Mouse (Mus musculus): ENCODE results near the gene Gna15.

The Gna15 gene

DNA sequence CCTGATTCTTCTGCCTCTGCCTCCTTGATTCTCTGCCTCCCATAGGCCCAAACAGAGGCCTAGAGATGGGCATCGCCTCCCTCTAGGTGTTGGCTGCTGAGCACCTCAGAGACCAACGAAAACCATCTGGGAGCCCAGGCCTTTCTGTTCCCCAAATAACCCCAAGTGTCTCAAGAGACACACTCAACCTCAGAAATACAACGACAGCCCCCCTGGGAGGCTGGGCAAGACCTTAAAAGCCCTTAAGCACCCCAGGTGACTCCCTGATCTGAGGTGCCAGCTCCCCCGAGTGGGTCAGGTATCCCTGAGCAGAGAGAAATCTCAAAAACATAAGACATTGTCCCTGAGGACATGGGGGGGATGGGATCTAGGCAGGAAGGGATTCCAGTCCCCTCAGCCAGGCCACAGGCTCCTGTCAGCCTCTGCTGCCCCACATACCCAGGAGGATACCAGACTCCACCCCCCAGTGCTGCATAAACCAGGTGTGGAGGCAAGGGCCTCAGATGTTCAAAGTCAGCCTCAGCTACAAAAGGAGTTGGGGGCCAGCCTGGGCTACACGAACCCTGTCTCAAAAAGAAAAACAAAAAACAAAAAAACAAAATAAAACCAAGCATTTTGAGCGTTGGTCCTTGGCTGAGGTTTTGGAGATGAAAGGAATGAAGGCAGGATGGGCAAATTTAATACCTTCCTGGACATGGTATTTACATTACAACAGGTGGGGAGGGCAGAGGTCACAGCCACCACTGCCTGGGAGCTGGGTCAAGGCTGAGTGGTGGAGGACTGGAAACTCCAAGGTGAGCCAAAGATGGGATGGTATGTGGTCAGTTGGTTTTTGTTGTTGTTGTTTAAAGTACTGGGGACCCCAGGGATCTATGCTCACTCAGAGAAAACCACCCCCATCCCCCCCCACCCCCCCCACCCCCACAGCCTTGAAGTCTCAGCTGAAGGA lies 30.1 kb upstream of the Gna15 start:
- no peak for DNase-seq

DNA sequence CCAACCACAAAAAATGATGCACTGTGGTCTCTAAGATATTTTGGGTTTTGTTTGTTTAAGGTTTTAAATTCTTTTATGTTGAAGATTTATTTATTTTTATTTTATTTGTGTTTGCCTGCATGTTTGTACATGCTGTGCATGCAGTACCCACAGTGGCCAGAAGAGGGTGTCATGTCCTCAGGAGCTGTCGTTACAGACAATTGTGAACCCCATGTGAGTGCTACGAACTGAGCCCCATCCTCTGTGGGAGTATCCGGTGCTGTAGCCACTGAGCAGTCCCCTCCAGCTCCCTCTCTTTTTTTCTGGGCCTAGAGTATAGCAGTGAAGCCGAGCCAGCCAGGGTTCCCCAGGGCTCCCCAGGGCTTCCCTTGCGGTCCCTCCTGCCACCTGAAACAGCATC lies 29.2 kb upstream of the Gna15 start:
- DNase-seq, result peak in 1 of 2 experiments; percentile 39

DNA sequence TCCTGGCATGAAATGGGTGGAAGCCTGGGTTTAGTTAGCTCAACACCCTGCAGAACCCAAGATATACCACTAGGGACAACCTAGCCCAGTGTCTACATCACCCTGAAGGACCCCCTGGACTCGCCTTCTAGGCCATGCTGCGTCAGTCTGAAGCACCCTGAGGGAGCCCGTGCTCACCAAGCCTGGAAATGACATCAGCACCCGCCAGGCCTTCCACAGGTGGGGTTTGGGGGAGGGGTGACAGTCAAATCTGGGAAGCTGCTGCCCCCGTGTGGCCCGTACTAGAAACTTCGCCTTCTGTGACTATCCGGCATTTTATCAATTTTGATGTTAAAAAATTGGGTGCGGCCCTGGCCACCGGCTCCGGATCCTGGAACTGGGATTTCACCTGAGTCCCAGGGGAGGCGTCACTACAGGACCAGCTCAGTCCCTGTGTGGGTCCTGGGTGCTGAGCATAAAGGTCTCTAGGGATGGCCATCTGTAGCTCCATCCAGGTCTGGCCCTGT lies 27.6 kb upstream of the Gna15 start:
- peak; percentile 90 to 94 for DNase-seq

DNA sequence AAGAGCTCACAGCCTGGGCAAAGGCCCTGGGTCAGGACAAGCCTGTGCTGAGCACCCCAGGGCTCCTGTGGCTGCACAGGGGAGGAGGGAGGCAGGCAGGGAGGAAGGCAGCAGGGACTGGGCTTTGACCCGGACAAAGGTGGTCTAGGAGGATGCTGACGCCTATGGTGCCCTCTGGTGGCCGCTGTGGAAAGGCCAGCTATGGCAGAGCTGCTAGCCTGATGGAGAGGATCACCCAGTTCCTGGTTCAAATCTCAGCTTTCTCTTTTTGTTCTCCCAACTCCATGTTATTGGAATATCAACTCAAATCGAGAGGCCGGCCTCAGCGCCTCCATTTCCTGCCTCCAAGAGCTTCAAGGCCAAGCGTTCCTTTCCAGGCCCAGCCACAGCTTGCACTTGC lies 26.2 kb upstream of the Gna15 start:
- peak; percentile 70 to 78 for DNase-seq

DNA sequence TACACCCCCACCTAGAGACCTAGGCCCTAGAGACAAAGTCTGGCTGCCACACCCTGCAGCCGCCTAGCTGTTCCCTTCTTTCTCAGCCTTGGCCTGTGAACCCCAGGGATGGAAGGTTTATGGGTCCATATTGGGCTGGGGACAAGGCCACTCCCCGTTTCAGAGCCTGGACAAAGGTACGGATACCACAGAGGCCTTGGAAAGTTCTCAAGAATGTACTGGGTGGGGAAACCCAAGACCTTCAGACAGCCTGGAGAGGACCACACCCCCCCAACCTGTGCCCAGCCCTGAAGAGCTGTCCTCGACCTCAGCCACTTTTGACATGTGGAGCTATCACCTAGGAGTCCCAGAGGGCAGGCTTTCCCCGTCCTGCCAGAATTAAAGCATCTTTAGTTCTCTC lies 24.9 kb upstream of the Gna15 start:
- no peak for DNase-seq

DNA sequence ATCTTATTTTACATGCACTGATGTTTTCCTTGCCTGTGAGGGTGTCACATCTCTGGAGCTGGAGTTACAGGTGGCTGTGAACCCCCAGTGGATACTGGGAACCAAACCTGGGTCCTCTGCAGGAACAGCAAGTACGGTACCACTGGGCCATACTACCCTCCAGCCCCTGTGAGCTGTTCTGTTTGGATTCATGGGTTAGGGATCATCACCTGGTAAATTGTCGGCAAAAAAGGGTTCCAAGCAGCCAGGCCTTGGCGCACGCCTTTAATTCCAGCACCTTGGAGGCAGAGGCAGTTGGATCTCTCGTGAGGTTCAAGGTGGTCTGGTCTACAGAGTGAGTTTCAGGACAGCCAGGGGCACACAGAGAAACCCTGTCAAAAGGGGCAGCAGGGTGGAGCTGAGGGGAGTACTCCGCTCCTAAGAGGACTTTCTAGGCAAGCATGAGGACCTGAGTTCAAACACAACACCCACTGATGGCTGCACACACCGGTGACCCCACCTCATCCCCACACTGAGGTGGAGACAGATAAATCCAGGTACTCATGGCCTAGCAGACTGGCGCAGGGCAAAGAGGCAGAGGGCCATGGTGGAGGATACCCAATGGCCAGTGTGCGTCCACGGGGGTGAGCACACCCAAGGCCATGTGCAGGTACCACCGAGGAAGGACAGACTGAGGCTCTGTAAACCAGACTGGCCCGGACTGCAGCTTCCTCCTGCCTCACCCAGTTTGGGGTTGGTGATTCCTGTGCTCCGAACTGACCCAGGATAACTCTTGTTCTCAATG lies 23.0 kb upstream of the Gna15 start:
- DNase-seq, result no peak

DNA sequence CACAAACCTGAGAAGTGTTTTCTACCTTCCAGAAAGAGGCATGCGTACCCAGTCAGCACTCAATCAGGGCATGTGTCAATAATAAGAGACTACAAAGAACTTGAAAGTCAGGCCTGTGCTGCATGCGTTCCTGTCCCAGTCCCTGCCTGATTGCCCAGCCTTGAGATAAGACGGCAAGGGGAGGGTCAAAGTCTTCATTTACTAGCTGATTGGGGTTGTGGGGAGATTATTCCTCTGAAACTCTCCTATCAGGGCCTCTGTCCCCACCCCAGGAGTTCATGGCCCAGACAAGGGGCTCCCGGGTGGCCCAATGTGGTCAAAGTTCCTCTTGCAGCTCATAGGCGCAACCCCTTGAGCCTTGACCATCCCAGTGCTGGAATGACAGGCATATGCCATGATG lies 22.3 kb upstream of the Gna15 start:
- no peak for DNase-seq

DNA sequence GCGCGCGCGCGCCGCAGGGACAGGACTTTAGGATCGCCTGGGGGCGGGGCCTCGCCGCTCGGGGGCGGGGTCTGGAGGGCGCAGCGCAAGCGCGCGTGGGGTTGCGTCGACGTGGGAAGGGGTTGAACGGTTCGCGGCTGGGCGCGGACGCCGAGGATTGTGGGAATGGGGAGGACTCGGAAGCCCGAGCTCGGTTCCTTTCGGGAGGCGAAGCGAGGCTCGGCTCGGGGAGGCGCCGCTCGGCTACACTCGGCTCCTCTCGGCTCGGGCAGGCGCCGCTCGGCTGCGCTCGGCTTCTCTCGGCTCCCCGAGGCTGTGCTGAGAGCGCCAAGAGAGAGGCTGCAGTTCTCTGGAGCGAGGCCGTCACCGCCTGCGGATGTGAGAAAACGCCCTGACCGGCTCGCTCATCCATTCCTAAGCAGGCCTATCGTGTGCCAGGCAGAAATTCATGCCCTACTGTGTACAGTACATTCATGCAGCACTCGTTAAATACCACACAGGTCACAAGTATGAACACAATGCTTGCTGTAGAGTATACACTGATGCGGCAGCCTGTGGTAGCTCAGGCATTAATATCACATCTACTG lies 21.2 kb upstream of the Gna15 start, which contains the start of gene Gna11:
Gene Gna11, minus strand, starts transcription at position 30 of the 587 bp plus-strand sequence.
- DNase-seq, result peak; percentile 100

DNA sequence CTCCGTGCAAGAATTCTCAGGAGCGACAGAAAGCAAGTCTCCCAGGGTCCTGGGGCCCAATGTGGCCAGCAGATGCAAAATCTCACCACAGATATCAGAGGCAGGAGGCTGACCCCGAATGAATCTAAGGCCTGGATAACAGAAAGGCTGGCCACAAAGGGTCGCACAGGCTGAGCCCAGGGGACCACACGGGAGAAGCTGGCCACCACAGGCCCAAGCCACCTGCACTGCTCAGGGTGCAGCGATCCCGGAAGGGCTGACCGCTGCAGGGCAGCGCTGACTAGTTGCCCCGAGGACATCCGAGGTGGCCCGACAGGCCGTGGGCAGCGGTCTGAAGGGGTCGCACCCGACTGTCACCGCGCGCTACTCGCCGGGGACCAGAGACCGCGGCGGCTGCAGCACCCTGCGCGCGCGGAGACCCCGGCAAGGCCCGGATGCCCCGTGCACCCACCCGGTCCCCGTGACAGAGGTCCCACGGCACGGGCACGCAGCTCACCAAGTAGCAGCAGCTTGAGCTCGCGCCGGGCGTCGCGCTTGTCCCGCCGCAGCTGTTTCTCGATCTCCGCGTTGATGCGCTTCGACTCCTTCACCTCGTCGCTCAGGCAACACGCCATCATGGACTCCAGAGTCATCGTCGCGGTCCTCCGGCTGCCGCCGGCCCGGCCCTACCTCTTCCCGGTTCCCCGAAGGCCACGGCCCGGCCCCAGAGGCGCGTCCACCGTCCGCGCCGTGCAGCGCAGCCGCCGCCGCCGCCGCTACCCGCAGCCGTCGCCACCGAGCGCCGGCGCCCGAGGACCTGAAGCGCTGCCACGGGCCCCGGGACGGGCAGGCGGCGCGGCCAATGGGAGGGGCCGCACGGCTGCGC lies 20.5 kb upstream of the Gna15 start:
- no peak for DNase-seq

DNA sequence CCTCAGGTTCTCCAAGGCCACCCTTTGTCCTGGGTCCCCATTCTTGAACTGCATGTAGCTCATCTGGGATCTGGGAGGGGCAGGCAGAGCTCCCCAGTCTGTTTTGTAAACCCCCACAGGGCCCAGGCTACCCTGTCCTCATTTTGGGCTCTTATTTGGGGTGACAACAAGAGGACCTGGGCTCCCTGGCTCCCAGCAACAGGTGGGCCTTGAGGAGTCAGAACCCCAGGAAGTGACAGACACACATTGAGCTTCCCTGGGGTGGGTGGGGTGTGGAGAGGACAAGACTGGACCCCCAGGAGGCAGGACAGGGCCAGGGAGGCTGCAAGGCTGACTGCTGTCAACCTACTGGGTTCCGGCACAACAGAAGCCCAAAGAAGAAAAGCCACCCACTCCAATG lies 19.6 kb upstream of the Gna15 start:
- no peak for DNase-seq

DNA sequence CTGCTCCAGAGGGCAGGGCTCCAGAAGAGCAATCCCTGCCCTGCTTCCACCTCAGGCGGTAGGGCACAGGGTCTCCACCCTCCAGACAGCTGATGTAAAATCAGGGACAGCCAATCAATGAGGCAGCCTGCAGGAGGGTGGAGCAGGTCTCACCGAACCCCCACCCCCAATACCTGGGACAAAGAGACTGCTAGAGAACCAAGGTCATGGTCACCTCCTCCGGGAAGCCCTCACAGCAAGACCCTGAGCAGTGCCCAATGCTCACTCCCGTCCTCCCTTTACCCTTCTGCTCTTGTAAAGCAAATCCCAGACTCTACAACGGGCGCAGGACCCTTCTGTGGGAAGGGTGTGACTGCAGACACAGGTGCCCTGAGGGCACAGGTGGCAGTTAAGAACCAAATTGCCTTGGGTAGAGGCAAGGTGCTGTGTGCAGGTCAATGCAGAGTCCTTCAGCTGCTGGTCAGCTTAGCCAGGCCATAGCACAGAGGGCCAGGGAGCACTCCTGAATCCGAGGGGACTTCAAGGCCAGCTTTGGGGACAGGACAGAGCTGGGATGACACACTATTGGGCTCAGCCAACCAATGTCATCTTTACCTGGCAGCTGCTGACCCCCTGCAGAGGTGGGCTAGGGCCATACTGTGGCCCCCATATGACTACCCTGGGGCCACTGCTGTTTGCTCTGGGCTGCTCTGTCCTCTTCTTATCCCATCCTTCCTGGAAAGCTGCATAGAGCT lies 18.9 kb upstream of the Gna15 start:
- DNase-seq, result no peak

DNA sequence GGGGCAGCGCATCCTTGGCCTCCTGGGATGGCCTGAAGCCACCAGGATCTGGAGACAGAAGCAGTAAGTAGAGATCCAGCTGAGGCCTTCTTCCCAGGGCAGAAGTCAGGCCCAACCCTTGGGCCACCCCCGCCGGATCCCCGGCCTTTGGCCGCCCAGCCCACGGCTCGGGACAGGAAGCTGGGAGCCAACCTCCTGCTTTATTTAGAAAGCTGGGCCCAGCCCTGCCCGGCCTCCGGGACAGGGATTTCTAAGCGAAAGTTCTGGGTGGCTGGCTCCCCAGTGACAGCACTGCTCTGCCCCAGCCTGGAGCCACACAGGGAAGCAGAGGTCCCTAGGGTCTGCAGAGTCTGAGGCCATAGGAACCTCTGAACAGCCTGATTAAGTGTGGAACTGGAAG lies 17.8 kb upstream of the Gna15 start:
- DNase-seq, result peak; percentile 66 to 81

DNA sequence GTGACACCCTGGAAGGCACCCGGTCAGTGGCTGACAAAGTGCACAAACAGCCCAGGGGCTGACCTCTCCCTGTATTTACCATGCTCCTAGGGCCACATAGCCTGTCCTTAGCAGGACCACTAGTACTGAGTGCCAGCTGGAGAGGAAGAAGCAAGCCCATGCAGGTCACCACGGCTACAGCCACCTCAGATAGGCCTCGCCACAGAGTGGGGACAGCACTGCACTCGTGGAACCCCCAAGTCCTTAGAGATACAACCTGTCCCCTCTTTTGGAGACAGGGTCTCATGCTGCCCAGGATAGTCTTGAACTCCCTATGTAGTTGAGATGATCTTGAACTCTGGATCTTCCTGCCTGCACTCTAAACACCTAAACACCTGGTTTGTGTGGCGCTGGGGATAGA lies 17.3 kb upstream of the Gna15 start:
- DNase-seq, result no peak

DNA sequence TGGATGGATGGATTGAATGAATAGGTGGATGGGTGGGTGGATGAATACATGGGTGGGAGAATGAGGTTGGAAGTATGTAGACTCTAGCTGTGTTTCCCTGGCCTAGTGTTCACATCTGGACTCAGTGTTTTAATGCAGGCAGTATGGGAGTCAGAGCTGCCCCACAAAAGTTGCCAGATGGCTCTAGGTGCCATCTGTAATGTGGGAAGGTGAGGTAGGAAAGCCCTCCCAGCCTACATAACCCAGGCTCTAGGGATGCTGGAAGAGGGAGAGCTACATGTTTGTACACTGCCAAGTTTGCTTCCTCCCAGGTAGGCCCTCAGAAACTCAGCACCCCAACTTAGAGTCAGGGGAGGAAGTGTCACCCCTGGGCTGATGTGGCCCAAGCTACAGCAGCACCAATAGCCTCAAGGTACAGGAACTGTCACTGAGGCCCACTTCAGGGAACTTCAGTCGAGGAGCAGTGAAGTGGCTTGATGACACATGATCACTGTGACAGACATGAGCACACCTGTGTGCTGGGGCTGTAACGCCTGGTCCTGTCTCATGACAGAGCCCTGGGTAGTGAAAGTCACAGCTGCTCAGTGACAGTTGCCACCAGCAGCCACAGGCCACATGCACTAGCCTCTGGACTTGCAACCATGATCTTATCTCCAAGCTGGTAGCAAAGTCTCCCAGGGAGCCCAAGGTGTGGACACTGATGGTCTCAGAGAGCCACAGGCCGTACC lies 14.5 kb upstream of the Gna15 start:
- no peak for DNase-seq

DNA sequence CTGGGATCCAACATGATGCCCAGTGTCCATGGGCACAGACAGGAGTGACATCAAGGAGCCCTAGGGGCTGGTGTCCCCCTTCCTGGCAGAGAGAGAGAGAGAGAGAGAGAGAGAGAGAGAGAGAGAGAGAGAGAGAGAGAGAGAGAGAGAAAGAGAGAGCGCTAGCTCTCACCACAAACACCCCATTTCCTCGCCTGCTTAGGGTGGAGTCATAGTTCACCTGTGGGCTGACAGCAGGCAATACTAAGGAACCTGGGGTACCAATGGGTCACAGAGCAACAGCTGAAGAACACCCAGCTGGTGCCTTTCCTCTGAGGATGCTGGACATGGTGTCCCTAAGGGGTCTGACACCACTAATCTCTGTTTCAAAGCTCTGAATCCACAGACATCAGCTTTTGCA lies 13.4 kb upstream of the Gna15 start:
- DNase-seq, result no peak

DNA sequence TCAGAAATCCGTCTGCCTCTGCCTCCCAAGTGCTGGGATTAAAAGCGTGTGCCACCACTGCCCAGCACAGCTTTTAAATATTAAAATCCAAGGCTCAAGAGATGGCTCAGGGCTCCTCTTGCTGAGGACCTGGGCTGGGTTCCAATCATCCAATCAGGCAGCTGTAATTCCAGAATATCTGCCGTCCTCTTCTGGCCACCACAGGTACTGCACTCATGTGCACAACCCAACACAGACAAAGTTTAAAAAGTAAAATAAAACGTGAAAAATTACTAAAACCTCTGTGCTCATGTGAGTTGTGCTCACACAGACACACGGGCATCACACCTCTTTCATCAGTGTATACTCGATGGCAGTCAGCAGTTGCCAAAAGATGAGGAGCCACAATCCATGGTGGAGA lies 12.7 kb upstream of the Gna15 start:
- peak in 1 of 2 experiments; percentile 40 for DNase-seq

DNA sequence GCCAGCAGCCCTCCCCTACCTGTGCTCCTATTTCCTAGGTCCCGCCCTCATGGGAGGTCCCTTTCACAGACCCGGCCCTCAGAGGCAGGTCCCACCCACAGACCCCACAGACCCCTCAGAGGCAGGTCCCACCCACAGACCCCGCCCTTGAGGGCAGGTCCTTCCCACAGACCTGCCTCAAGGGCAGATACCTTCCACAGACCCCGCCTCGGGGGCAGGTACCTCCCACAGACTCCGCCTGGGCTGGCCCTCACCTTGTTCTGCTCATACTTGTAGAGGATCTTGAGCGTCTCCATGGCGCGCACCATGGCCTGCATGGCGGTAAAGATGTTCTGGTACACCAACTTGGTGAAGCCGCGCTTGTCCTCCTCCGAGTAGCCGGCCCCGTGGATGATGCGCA lies 10.8 kb upstream of the Gna15 start:
- no peak for DNase-seq

DNA sequence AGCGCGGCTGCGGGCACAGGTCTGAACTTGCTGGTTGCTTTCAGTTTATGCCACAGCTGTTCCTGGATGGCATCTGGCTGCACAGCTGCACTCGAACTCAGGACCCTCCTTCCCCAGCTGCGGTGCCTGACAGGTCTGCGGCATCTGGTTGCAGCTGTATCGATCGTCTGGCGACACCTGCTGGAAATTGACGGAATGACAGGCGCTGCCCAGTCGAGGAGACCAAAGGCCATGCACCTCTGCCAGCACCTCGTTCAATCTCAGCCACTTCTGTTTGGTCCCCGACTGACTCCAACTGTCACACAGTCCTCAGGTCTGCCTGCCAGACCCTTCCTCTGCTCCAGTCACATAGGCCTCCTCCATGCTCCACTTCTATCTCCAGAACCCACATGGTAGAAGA lies 2.8 kb upstream of the Gna15 start:
- DNase-seq, result peak; percentile 78 to 89

DNA sequence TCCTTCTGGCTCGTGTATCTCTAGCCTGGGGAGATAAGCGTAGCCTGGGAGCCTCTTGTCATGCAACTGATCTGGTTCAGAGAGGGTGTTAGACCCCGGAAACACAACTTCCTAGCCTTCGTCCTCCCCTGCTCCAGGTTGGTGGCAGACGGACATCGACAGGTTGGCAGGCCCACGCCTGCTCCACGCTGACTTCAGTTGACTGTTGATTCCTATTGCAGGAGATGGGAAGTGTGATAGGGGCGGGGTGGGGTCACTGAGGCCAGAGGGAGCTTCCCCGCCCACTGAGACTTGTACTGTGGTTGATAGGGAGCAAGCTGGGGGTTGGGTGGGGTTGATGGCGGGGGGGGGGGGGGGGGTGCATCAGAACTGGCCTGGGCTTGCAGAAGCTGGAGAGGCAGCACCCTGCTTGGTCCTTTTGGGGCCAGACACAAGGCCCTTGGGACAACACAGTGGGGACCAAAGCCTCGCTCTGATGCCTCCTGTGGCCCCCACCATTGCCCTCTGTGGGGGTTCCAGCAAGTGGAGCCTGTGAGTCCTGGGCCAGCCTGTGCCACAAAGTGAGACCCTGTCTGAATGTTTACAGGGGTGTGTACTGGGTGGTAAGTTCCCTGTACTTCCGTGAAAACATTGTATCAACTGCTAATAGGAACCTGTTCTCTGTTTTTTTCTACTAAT lies 1.1 kb upstream of the Gna15 start:
- no peak for DNase-seq

DNA sequence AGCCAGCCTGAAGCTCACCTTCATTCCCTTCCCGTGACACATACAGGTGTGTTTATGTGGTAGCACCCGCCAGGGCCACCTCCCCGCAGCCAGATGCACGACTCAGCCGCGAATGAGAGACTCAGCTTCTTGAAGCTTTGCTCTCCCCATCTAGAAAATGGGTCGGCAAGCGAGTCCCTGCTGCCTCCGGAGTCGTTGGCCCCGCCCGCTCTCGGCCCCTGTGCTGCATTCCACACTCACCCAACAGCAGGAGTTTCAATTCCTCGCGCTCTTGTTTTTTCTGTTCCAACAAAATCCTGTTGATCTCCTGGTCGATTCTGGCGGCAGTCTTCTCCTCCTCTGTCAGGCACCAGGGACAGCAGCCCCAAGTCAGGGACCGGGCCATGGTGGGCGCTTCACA lies 455 bp downstream of the Gna15 start:
- DNase-seq, result no peak

Measured in lung, postnatal 4 days (tissue).